Mouse (Mus musculus) brain, embryonic 18.5 days (tissue): ENCODE data around the gene Fam228b.
"Not testable (repeated sequence)": the region's sequence is repeated elsewhere in the genome, so short reads cannot be mapped to it uniquely, and the experiment has no call there.

Source experiments
- DNase-seq: peaks from one replicate; pipeline ENCODE4 v3.0.0-alpha.2; 2012; ENCODE audit warnings: low read depth, low spot score

Fam228b gene

DNA sequence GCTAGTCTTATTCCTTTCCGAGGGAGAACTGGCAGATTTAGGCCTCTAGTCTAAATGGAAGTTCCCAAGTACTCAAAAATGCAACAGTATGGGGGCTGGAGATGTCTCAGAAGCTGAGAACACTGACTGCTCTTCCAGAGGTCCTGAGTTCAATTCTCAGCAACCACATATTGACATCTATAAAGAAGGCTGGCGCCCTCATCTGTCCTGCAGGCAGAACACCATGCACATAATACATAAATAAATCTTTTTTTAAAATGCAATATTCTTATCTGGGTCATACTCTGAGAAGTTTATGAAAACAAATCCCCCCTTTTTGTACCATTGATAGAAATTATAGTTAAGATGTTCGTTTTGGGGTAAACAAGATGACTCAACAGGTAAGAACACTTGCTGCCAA is 26.9 kb downstream of the Fam228b start:
- DNase-seq: no peak

DNA sequence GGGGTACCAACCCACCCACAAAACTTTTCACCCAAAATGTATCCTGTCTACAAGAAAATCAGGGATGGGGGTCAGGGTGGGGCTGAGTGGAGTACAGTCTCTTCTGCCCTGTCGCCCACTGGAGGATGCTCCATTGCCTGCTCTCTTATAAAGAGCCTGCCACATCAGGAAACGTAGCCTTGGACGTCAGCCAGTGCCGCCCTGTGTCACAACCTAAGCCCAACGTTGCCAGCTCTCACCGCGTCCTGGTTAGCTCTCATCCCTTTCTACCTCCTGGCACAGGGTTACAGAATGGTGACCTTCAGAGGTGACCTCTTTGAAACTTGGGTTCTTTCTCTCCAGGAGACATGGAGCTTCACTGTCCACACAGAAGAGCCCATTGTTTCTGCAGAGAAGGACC is 28.2 kb downstream of the Fam228b start:
- no peak for DNase-seq

DNA sequence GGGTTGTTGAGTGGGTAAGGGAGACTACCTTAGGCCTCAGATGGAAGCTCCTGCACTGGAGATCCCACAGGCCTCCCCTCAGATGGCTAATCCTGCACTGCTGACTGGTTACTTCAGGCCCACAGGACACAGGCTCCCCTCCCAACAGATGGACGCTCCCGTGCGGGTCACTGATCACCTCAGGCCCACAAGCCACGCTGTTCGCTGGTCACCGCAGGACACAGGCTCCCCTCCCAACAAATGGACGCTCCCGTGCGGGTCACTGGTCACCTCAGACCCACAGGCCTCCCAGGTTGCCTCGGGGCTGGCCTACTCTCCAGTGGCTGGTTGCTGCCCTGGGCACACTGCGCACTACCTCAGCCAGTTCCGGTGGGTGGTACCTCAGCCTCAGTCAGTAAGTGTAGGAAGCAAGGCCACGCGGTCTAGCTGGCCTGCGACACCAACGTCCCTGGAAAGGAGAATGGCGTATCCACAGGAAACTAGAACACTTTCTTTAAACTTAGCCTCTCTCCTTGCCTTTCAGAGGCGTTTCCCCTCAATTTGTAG is 31.0 kb downstream of the Fam228b start, which contains the start of gene Fam228a:
Gene Fam228a (minus strand): TSS at position 400 of the 546 bp plus-strand sequence.
- no peak for DNase-seq

DNA sequence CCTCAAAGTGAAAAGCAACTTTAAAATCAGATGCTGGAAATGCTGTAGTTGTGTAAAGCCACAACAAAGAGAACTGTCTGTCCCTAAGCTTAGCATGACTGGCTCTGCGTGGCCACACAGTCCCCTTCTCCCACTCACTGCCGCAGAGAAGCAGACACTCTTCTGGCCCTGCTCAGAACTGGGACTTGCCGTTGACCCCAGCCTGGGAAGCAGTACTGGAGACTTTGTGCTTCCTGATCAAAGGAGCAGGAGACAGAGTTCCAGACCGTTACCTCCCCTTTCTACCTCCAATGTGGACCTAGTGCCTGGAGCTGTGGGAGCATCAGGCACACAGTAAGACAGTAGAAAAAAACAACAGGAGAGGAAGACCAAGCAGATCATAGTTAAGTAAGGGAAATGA is 36.7 kb downstream of the Fam228b start:
- DNase-seq: no peak

DNA sequence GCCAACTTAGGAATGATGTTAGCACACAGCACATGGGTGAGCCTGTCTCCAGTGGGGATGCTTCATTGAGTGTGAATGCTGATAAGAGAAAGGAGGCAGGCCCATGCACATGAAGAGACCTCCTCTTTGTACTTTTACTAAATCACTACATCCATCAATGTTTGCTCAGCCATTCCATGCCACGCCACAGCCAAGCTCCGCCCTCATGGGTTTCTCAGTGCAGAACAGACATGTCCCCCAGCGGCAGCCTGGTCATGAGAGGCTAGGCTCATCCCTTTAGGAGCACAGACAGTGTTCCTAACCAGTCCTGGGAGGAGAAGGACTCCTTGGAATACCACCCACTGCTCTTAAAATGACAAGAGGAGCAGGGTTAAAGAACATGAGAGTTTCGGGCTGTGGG is 37.4 kb downstream of the Fam228b start:
- no peak for DNase-seq

DNA sequence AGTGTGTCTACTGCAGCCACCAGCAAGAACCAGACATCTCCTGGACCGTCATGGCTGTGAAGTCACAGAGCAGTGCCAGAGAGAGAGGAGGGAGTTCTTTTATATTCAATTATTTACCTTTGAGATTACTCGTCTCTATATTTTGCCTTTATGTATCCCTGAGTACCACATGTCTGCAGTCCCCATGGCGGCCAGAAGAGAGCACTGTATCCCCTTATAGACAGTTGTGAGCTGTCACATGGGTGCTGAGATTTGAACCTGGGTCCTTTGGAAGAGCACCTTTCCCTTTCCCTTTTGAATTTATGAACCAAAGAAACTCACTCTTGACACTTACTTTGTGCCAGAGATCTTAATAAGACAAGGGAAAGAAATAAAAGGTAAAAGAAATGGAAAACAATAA is 39.9 kb downstream of the Fam228b start:
- no peak for DNase-seq

DNA sequence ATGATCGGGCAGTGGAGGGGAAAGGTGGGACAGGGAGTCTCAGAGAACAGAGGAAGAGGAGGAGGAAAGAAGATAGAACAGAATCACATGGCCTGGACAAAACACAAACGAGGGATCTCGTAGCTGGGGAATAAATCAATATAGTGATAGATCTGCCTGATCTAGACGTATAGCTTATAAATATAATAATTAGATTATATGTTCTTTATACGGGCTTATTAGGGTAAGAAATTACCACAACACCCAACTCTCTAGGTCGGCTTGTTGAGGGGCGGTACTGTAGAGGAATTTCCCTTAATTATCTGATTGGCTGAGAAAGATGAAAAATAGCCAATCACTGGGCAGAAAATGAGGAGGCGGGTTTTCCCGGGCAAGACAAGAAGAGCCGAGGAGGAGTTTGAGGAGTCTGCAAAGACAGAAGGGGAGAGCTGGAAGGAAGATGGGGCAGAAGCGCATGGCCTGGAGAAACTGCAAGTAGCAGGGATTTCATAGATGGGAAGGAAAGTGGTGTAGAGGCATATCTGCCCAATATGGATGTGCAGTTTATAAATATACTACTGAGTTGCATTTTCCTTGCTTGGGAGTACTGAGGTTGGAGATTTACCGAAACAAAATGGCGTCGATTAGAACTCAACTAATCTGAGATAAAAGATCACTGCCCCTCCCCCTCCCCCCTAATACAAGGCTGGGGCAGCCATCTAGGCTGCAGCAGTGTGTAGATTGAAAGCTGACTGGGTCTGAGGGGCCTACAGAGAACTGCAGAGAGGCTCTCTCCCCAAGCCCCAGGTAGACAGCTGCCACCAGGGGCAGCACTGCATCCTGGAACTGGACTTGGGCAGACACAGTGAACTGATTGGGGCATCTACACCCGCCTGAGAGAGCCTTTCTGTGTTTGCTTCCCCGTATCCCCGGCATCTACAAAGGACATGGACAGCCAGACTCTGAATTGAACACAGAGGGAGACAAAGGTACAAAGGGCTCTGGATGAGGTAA is 49.0 kb downstream of the Fam228b start:
- no peak for DNase-seq

DNA sequence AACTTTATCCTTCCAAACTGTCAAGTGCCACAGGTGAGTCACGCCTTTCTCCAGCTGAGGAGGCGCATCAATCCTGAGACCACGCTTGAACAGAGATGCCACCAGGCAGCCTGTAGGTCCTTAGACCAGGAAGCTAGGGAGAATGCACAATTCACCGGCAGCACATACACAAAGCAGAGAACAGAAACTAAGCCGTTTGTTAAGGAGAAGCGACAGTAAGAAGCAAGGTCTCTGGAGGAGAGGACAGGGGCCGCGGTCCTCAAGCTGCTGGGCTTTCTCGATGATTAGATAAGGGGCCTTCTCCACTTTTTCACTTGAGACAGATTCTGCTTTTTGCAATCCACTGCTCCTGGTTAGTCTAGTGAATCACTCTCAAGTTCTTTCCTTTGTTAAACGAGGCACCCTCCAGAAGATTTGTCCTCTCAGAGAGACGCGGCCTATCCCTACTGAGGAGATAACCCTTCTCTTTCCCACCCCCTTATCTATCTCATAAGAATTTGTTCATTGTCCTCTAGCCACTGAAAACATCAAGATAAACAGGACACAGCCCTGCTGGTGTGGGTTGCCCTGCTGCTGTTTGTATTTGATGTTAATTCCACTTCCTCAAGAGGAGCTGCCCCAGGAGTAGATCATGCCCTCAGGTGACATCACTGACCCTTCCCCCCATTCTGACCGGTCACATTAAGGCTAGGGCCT is 49.9 kb downstream of the Fam228b start:
- no peak for DNase-seq

DNA sequence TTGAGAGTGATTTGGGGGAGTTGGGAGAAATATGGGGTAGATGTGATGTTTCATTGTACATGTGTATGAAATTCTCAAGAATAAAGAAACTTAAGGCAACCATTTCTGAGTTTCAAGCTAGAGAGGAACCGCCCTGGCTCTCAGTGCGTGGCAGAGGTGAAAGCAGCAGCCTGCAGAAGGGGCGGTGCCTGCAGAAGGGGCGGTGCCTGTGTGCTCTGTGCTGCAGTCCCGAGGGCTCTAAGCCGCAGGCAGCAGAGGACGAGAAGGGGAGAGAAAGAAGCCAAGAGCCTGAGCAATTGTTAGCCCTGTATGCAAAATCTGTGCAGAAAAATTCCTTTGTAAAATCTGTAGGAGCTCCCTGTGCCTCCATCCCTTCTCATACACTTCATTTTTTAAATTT is 51.6 kb downstream of the Fam228b start:
- no peak for DNase-seq

DNA sequence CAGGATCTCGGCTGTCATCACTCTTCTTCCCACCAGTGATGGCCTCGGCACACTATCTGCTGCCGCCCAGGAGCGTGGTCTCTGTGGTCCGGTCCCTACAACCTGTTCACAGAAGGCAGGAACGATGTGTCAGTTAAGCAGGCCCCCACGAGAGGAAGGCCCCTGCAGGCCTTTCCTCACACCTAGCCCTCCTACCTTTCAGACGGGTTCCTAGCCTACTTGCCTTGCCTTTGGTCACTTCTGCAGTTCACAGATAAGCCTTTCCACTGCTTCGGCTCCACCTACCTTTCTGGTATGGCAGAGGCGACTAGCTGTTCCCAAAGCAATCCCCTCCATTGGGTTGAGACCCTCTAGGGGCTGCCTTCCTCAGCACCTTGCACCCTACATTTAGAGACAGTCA is 53.5 kb downstream of the Fam228b start:
- DNase-seq: no peak

DNA sequence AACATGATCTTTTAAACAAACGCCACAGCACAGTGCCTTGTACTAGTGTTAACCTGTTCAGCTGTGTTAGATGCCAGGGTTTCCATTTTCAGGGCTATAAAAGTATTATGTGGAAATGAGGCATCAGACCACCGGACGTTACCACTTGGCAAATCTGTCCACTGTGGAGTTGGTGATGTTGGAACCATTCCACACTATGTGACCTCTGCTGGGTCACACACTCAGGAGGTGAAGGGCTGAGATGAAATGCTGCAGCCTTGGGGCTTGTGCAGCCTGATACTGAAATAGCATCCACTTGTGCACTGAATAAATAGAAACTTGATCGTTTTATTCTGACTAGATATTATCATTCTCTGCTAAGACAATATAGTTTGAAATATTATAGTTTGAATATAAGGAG is 55.7 kb downstream of the Fam228b start:
- no peak for DNase-seq

DNA sequence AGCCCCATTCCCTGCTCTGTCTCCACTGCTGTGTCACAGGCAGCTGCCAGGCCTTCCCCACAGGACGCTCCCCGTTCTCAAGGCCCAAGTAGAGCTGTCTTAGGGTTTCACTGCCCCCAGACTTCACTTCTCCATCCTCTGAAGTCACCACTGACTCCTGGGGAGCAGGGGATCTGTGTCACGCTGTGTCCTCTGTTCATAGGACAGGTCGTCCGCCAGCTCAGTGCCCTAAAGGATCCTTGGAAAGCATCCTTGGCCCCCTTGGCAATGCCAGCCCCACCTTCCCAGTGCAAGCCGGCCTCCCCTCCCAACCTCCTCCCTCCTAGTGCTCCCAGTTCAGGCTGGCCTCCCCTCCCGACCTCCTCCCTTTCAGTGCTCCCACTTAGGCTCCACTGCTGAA is 59.1 kb downstream of the Fam228b start:
- DNase-seq: no peak

DNA sequence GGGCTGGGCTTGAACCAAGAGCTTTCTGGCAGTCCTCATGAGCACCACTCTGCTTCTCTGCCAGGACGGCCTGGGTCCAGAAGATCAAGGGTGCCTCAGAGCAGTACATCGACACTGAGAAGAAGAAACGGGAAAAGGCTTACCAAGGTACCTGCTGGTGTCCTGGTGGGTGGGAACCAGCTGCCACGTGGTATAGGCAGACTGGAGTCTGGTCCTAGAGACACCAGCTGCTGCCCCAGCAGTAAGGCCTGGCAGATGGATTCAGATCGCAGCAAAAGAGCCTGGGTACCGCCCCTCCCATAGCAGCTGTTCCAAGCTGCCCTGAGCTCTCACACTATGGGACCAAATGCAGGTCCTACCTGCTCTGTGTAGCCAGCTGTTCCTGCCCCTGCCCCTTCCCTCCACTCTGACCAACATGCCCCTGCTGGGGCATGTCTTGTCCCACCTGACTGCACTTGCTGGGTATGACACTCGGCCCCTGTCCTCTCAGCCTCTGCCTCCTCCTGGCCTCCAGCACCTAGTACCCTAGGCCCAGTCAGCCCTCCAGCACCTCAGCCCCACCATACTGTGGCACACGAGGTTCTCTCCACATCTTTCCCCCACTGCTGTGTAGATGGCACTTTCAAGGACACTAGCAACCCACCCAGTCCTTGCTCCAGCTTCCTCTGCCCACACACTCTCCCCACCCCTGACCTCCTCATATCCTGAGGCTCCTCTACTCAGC is 60.0 kb downstream of the Fam228b start:
- DNase-seq: no peak

DNA sequence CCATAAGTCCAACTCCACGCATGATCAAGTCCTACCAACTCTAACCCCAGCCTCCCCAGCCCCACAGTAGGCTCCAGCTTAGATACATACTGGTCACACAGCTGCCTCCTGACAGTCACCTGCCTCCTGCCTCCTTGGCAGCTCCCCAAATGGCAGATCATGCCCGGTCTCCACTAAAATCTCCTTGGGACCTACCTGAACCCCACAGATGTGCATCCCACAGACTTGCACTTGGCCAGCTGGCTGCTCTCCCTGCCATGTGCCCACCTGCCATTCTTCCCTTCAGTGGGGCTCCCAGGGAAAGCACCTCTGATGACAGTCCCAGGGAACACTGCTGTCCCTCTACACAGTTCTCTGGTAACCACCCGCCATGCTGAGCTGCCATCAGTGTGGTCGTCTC is 60.8 kb downstream of the Fam228b start:
- DNase-seq: no peak

DNA sequence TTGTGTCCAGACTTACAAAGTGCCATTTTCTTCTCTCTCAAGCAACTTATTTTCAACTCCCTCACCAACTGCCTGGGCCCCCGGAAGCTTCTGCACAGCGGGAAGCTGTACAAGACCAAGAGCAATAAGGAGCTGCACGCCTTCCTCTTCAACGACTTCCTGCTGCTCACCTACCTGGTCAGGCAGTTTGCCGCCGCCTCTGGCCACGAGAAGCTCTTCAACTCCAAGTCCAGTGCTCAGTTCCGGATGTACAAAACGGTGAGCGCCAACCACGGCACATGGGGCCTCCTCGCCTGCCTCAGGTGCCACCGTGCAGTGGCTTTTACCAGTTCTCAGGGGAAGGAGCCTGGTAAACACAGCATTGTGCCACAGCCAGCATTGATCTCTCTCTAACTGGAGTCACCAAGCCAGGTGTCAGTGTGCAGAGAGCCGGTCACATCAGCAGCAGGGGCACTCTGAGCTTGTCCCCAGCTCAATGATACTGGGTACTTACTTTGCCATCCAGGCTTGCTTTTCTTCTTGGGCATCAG is 61.5 kb downstream of the Fam228b start:
- no peak for DNase-seq

DNA sequence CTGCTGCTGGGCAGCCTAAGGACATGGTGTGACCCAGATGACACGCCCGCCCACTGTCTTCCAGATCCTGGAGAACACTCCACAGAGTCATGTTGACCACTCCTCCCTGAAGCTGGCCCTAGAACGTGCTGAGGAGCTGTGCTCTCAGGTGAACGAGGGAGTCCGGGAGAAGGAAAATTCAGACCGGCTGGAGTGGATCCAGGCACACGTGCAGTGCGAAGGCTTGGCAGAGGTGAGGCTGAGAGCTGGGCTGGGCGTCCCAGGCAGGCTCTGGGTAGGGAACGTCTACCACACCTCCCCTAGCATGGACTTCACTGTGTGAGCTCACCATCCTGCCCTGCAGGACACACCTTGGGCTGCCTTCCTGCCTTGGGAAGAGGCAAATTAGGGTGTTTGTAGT is 62.2 kb downstream of the Fam228b start:
- DNase-seq: no peak

DNA sequence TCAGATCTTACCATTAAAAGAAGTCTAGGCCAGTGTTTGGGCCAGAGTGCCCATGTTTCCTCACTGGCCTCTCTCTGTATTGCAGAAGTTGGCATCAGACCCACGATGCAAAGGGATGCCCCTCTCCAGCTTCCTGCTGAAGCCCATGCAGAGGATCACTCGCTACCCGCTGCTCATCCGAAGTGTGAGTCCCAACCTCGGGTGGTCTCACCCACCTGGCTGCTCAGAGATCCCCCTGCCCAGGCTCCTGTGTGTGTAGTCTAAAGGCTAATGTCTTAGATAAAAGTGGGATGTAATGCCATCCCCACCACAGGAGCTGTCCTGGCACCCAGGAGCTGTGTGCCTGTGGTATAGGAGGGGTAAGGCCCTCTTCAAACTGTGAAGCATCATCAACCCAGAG is 62.9 kb downstream of the Fam228b start:
- no peak for DNase-seq

DNA sequence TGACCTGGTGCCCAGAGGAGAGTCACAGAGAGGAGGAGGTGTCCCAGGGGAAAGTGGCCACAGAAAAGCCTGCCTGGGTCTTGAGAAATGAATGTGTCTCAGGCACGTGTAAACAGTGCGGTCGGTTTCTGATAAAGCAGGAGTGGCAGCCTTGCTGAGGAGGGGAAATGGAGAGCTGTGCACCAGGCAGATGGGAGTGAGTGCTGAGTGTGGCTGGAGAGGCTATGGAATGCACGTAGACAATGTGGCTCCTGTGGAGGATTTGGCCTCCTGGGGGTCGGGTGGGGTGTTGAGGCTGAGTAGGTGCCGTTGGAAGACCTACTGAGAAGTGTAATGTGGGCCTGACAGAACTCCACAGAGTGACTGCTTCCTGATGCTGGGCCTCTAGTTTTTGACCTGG is 63.4 kb downstream of the Fam228b start:
- DNase-seq: not testable (repeated sequence)

DNA sequence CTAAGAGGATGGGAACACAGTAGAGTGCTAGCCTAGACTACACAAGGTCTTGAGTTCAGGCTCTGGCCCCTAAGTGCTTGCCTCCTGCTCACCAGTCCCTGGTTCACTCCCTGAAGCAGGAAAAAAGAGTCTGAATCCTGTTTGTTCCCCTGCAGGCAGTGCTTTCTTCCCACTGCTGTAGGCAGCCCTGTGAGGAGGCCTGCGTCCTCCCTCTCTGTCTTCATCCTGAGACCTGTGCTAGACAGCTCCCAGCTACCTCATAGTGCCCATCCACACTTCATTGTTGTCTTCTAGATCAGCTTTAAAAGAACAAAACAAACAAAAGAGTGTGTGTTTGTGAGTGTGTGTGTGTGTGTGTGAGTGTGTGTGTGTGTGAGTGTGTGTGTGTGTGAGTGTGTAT is 74.5 kb downstream of the Fam228b start:
- no peak for DNase-seq

DNA sequence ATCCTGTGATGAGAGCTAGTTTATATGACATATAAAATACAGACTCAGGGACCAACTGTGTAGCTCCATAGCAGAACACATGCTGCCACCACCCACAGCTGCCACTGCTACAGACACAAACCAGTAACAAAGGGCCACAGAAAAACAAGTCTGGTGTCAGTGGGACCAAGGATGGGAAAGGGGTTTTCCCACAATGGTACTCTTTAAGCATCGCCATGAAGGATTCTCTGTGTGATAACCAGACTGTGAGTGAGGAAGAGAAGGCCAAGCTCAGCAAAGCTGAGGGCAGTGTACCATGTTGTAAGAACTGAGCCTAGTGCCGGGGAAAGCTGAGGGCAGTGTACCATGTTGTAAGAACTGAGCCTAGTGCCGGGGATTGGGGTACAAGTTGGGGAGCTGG is 77.9 kb downstream of the Fam228b start:
- DNase-seq: no peak
